Mouse (Mus musculus) cerebellum, adult 8-10 months (tissue): ENCODE results near the gene Sorbs1.
A peak's percentile ranks its signal among the peaks of the same experiment; 100 is the strongest.

Experiments used
- DNase-seq: peaks from one replicate; pipeline ENCODE4 v3.0.0; 2022

The Sorbs1 gene

DNA sequence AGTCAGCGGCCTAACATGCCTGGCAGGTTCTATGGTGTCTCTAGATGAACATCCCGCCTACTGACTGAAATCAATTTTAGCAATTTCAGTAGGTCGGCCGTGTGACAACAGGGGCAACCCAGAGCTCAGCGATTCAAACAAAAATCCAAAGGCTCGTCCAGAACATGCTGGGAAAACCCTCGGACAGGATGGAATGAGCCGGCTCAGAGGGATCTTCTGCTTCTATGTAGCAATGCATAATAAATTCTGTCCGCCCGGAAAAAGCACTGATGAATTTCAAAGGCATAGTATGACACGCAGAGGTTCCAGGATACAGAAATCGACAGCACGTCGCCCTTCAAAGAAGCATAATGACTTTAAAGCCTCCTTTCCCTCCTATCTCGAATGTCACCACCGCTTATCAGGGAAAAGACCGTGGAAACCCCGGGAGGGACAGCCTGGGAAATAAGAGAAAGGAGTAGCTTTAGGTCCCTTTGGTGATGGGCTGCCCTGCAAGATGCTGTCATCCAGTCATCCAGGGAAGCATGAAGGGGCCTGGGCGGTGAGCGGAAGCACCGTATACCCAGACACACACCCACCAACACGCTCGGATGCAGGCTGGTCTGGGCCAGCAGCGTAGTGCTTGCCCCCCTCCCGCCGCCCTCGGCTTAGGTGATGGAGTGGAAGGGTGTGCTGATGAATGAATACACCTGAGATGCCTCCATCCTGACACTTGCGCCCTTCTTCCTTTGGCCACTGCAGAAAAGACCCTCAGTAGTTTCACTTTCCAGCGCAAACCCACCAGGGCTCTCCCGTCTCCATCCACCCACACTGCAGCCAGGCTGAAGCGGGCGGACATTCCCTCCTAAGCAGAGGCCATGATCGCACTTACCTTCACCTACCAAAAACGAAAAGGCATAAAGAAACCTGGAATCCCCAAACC lies 818 bp downstream of the Sorbs1 start:
- peak; percentile 55 for DNase-seq

DNA sequence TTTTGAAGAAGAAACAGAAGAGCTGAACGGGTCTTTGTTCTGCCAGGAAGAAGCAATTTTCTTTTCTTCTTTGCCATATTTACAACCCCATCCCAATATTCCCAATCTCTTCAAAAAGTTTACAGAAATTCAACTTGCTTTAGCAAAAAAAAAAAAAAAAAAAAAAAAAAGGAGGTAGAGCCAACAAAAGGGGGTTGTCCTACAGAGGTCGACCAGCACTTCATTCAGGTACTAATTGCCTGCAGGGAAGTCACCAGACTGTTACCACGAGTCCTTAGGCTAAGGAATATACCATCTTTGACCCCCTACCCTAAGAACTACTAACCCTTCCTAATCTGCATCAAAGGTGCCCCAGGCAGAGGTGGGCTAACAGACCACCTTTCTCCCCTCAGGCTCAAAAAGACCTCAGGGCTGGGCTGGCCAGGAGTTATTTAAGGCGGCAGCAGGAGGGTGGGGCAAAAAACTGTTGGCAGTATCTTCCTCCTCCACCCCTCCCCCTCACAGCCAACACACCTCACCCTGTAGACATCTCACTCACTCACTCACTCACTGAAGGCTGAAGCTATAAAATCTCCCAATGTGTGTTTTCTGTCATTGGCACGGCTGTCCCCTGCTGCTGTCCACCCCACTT lies 1.8 kb downstream of the Sorbs1 start:
- DNase-seq: no peak

GRCm38 (mm10) chr19:40511100-40511439 lies 2.5 kb downstream of the Sorbs1 start:
- DNase-seq: no peak

DNA sequence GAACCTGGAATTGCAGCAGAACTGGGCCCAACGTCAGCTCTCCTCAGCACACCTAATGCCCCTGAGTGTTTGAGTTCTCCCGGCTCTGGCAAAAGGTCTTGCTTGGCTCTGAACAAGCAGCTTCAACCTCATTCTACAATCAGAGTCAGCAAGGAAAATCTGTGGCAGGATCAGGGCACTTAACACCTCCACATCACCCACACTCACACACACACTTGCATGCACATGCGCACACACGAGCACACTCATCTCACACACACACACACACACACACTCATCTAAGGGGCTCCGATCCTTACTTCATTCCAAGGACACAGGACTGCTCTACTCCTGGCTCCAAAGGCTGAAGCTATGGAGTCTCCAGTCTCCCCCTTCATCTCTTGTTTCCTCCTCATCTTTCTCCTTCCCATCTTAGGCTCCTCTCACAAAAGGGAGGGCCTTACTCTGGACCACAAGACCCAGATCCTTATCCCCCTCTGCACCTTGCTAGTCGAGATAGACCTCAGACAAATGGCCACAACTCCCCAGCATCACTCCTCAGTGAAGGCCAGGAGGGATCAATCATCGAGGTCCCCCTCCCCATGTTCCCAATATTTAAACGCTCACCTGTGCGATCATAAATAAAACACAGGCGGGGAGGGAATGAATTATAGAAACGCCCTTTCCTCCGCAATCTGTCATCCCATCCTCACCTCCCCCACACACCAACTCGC lies 3.0 kb downstream of the Sorbs1 start:
- DNase-seq: no peak

DNA sequence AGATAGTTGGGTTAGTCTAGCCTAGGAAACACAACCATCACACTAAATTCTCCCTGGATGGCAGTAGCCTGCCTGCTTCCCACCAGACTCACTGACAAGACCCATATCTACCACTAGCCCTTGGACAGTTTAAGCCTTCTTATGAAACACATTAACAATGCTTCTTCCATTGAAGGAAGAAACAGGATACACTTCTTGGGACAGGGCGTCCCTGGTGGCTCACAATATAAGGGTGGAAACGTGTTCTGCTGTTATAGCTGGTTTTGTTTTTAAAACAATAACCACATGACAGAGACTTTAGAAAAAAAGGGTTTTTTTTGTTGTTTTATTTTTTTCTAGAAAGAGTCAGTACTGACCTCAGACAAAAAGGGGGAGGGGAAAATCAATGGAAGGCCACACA lies 4.3 kb downstream of the Sorbs1 start:
- no peak for DNase-seq

DNA sequence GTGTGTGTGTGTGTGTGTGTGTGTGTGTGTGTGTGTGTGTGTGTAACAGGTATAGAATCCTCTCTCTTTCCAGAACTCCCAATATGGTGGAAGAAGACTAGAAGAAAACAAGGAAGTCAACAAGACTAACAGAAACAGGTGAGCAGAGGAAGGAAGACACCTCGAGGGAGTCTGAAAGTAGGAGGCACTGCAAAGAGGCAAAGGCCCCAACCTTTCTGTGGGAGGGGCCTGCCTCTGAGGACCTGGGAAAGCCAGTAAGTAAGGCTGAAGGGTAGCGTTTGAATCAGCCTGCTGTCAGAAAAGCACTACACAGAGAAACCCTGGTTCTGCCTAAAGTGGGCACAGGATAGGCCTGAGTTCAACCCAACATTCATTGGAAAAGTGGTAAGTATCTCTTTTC lies 4.7 kb downstream of the Sorbs1 start:
- no peak for DNase-seq

DNA sequence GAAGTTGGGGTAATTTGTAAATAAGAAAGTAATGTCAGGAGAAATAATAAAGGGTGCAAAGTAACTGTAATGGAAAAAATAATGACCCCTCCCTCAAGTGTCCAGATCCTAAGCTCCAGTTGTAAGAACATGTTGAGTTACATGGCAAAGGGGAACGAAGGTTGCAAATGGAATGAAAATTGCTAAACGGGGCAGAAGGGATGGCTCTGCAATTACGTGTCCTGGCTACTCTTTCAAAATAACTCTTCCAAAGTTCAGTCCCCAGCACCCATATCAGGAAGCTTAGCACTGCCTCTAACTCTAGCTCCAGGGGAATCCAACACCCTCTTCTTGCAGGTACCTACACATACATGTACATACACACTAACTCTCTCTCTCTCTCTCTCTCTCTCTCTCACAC lies 6.6 kb downstream of the Sorbs1 start:
- no peak for DNase-seq

DNA sequence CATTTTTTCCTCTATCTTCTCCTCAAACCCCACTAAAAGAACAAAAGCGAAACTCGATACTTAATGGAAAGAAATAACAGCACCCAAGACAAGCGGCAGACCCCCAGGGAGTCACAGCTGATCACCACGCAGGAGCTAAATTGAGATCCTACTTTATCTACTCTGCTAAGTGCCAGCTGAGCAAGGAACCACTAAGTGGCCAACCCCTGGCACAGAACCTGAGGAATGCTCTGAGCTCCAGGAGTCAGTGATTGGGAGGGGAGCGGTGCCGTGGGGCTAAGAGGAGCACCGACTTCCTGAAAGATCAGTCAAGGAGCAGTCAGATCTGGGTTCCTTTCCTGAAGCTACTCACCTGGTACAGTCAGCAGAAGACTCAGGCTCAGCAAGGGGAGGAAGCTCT lies 9.2 kb downstream of the Sorbs1 start:
- no peak for DNase-seq

- no peak for DNase-seq
Measured at GRCm38 (mm10) chr19:40499940-40500737, 13.4 kb downstream of the Sorbs1 start.

- DNase-seq: no peak
Measured at GRCm38 (mm10) chr19:40499141-40499540, 14.4 kb downstream of the Sorbs1 start.

DNA sequence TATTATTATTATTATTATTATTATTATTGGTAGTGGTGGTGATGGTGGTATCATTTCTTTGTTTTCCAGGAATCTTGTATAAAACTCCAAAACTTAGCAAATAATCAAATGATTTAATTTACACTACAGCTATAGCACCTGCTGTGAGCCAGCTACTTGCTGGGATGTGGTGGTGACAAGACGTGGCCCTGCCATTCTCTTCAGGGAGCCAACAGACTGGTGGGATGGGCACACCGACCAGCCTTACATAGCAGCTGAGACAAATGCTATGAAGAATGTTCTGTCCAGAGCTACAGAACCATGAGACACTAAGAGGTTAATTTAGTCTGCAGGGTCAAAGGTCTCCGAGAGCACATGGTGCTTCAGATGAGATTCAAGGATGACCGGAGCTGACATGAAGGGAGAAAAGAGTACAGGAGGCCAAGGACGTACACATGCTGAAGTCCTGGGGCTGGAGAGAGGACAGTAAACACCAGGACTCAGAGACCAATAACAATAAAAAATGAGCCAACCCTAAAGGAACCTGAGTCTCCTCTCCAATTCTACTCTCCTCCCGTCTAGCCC lies 15.3 kb downstream of the Sorbs1 start:
- DNase-seq: no peak

GRCm38 (mm10) chr19:40496509-40497267 lies 16.9 kb downstream of the Sorbs1 start:
- DNase-seq: no peak

DNA sequence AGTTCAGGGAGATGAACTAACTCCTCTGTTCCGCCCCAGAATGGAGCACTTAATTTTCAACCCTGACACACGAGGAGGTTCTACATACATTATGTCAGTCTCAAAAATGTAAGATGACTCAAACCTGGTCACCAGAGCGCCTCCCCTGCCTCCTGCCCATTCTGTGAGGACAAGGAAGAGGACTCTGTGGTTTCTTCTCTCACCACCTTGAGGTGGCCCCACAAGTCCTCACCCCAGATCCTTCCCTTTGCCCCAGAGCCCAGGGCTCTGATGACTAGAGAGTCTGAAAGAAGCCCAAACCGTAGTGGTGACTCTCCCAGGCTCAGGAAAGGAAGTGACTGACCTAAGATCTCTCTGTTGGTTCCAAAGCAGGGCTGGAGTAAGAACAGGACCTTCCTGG lies 17.5 kb downstream of the Sorbs1 start:
- DNase-seq: no peak

- no peak for DNase-seq
Measured at GRCm38 (mm10) chr19:40492902-40493301, 20.7 kb downstream of the Sorbs1 start.

DNA sequence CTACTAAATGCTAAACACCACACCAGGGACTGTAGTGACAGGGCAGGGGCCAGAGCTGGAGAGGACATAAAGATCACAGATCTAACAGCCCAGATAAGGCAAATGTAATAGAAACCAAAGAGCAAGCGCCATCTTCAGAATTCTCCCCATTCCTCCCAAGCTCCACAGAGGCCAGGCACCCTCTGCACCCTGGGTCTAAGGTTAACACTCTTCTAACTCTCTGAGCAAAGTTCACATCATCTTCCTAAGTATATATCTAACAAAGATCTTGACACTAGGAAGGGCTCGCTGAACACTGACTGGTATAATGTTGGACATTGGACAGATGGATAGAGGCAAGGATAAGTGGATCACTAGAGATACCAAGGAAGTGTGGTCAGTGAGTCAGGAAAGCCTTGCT lies 22.1 kb downstream of the Sorbs1 start:
- no peak for DNase-seq

GRCm38 (mm10) chr19:40490765-40491164 lies 22.8 kb downstream of the Sorbs1 start:
- DNase-seq: no peak

DNA sequence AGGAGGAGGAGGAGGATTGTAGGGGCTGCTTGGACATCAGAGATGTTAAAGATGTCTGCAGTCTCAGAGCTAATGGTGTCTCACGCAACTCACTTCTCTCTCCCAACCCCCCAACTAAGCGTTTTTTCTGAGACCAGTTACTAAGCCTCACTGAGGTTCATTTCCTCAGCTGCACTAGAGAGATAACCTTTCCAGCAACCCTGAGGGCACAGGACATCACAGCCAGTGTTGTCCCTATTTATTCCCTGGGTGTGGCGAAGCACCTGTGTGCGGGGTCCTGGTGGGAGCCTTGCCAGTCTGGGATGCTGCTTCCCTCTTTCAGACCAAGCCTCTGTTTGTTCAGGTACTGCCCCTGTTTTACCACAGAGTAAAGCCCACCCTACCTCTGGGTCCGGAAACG lies 23.9 kb downstream of the Sorbs1 start:
- DNase-seq: no peak

GRCm38 (mm10) chr19:40488853-40489454 lies 24.6 kb downstream of the Sorbs1 start:
- no peak for DNase-seq

DNA sequence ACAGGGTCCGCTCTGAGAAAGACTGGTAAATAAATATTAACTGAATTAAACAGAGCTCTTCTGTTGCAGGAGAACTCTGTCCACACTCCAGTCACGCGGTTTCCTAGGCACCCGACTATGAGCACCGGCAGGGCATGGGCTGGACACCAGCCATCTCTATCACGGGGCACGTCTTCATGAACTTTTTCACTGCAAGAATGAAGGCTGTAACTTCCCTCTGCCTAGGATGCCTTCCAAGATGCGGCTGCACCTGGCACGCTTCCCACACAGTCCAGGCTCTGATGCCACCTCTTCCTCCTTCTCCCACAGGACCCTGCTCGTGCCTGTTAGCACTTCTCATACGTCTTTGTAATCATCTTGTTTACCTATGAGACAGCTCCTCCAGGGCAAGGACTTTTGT lies 26.0 kb downstream of the Sorbs1 start:
- DNase-seq: peak; percentile 43

DNA sequence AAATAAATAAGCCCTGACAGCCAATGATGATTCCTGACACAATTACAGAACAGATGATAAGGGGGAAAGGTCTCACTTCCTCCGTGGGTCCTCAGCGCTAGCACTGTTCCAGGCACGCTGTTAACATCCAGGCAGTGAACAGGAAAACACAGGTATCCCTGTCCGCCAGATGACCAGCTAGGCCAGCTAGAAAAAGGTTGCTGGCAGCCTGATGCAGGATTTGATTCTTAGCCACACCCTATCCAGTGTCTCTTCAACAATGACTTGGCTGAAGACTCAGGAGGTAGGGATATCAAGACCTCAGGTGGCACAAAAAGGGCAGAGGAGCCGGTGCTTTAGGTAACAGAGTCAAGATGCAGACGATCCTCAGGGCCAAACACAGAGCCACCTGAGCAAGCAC lies 32.5 kb downstream of the Sorbs1 start:
- DNase-seq: no peak

DNA sequence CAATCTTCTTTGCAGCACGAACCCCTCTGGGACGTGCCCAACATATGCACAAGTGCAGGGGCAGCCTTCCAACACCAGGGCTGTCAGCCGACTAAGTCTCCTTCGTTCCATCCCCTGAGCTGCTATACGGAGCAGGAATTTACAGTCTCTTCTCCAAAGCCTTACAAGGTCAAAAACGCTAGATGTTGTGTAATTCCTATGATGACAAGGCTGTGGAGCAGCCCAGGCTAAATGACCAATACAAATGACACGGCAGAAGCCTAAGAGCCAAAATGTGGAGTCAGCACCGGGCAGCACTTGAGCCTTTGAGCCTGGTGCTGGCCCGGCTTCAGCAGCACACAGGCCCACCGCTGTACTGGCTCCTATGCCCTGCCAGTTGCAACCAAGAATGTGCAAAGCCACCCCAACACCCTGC lies 35.4 kb downstream of the Sorbs1 start:
- no peak for DNase-seq
